Mouse (Mus musculus): ENCODE results near the gene March1. TPM values are rescaled to one million over a fixed set of nuclear protein-coding genes. Genes with fewer than 3 reads are reported as not detected.

March1 gene
- polyA plus RNA-seq, 1 experiment, result 0.09 TPM

DNA sequence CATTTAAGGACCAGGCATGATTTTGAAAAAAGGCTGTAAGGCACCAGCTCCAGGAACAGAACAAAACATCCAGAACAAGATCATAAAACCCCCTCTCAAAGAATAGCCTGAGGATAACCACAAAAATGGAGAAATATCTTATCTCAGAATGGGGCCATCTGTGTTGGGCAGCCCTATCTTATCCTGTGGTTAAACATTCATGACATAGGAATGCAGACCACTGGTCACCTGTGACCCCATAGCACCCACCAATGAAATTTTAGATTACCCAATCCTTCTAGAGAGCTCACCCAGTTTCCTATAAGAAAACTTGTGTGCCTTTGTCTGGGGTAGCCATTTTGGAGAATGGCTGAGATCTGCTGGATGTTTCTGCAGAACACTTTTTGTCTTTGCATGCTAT is 902.9 kb downstream of the March1 start:
- no peak for TF ChIP-seq FLI1 (IDR thresholded peaks at IDR 0.05; ENCODE audit: low read length)
- no peak for TF ChIP-seq GATA1 (IDR thresholded peaks at IDR 0.05; ENCODE audit: borderline replicate concordance, low read length)

More for the DNA sequence above, 902.9 kb downstream of the March1 start:
- H3K4me1 ChIP-seq, result no peaks in the 10 kb centered on the region; the same call in 1 of the 2 replicates
- H3K36me3 ChIP-seq (replicated peaks; ENCODE audit: low read length), result no peaks in the 10 kb centered on the region
- H3K4me3 ChIP-seq (replicated peaks), result no peak overlapping the region
- peaks cover 5% of the 10 kb centered on the region; the same call in 1 of the 2 replicates for H3K9me3 ChIP-seq
- no peaks in the 10 kb centered on the region for H3K27me3 ChIP-seq (replicated peaks)

Measured in megakaryocyte, embryonic 14.5 days (primary cell).